Mouse (Mus musculus): ENCODE data around the gene Rph3a. TPM values are rescaled to one million over a fixed set of nuclear protein-coding genes. Genes with fewer than 3 reads are reported as not detected.

Rph3a gene
- total and polyA plus RNA-seq, 3 experiments, result not detected

DNA sequence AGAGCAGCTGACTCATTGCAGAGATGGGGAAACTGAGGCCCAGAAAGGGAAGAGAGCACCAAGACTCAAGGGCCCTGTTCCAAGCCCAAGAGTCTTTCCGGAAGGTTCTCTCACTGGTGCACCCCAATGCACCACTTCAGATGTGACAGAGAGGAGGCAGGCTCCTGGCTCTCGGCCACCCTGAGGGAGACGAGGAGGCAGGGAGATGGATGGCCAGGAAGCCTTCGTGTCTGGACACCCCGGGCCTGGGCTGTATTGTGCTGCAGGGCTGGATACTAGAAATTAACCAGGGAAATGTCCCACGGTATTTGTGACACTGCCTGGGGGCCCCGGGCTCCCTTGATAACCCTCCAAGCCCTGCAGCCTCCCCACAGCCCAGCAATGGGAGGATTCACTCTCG lies 2.8 kb downstream of the Rph3a start:
- Histone ChIP-seq H3K9ac (ENCODE audit: insufficient read depth, low read depth) (no peak overlapping the region), H3K27ac (ENCODE audit: insufficient read depth, low read depth) (no peak overlapping the region), H3K4me2 (ENCODE audit: insufficient read depth, low read depth, poor library complexity, severe bottlenecking) (no peak overlapping the region), H3K4me3 (replicated peaks in 1 of 3; ENCODE audit: low read depth in 2 of 3, low read length in 2 of 3, poor library complexity in 1 of 3) (no peak overlapping the region), H3K9me3 (replicated peaks; ENCODE audit: low read length) (peaks cover 4% of the 10 kb centered on the region), H3K79me2 (replicated peaks; ENCODE audit: control insufficient read depth, extremely low read depth, insufficient read depth, poor library complexity, severe bottlenecking) (no peaks in the 10 kb centered on the region), H3K27me3 (replicated peaks) (peaks cover 75% of the 10 kb centered on the region), H3K4me1 (ENCODE audit: control insufficient read depth in 1 of 2, insufficient read depth in 2 of 2) (peaks cover 15 to 47% of the 10 kb centered on the region in 2 experiments), H3K36me3 (replicated peaks in 1 of 2; ENCODE audit: control insufficient read depth in 1 of 2, insufficient read depth in 1 of 2, low read length in 1 of 2) (no peaks in the 10 kb centered on the region)
- in situ Hi-C loops (cut with MboI; ENCODE audit: low pct_ligation_motif_present, low pct_unique_long_range_greater_than_20kb, low sequenced_read_pairs) (no loop called here), dilution Hi-C loops (cut with MboI; ENCODE audit: extremely low pct_ligation_motif_present, extremely low pct_unique_long_range_greater_than_20kb, low sequenced_read_pairs) (no loop called here)
- TF ChIP-seq EP300 (IDR thresholded peaks at IDR 0.05; ENCODE audit: low read length), result no peak
- no peak for TF ChIP-seq TBP (conservative IDR thresholded peaks at IDR 0.05; ENCODE audit: low read depth, low read length)
- no peak for TF ChIP-seq MAZ (IDR thresholded peaks at IDR 0.05; ENCODE audit: low read depth, low read length)
- TF ChIP-seq CHD1 (IDR thresholded peaks at IDR 0.05; ENCODE audit: low read depth, low read length), result no peak
- no peak for TF ChIP-seq JUN (IDR thresholded peaks at IDR 0.05; ENCODE audit: insufficient read depth, low read depth, low read length)
- TF ChIP-seq ZNF384 (IDR thresholded peaks at IDR 0.05; ENCODE audit: low read depth, low read length), result no peak
- TF ChIP-seq NRF1 (IDR thresholded peaks at IDR 0.05; ENCODE audit: low read depth, low read length), result no peak
- TF ChIP-seq MAFK (IDR thresholded peaks at IDR 0.05; ENCODE audit: insufficient replicate concordance, low read length), result no peak
- no peak for TF ChIP-seq MYC (IDR thresholded peaks at IDR 0.05; ENCODE audit: low read depth, low read length)
- no peak for TF ChIP-seq KAT2A (IDR thresholded peaks at IDR 0.05; ENCODE audit: insufficient replicate concordance, low read length)
- no peak for TF ChIP-seq MAX (IDR thresholded peaks at IDR 0.05; ENCODE audit: low read length)
- no peak for TF ChIP-seq ELF1 (IDR thresholded peaks at IDR 0.05; ENCODE audit: low read depth, low read length)
- no peak for TF ChIP-seq POLR2A (IDR thresholded peaks at IDR 0.05; ENCODE audit: low read depth, low read length)
- no peak for TF ChIP-seq CHD2 (IDR thresholded peaks at IDR 0.05; ENCODE audit: low read length)
- TF ChIP-seq CTCF (conservative IDR thresholded peaks at IDR 0.05 in 1 of 2, IDR thresholded peaks at IDR 0.05 in 1 of 2; ENCODE audit: low read depth in 2 of 2, low read length in 2 of 2), result no peak
- no peak for TF ChIP-seq ZC3H11A (IDR thresholded peaks at IDR 0.05; ENCODE audit: low read depth, low read length)
- no peak for TF ChIP-seq USF2 (conservative IDR thresholded peaks at IDR 0.05; ENCODE audit: low read depth, low read length)
- no peak for TF ChIP-seq E2F4 (IDR thresholded peaks at IDR 0.05; ENCODE audit: insufficient replicate concordance, low read depth, low read length)
- DNase-seq (ENCODE audit: extremely low read depth), result no peak

DNA sequence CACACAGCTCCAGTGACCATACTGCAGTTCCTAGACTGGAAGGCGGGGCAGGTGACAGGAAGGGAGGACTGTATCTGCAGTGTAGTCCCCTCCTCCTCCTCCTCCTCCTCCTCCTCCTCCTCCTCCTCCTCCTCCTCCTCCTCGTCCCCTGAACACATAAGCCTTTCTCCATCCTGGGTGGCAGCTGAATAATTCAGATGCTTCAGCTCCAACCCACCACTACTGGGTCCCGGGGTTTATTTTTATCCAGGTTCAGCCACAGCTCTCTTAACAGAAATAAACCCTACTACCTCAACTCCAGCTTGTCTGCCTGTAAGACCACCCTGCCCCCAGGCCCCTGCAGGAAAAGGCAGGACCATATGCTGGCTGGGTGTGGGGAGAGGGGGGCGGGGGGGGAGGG lies 3.7 kb downstream of the Rph3a start:
- H3K4me1 ChIP-seq (ENCODE audit: control insufficient read depth in 1 of 2, insufficient read depth in 2 of 2), result peaks cover 13 to 37% of the 10 kb centered on the region in 2 experiments
- in situ Hi-C loops (cut with MboI; ENCODE audit: low pct_ligation_motif_present, low pct_unique_long_range_greater_than_20kb, low sequenced_read_pairs), result no loop called here

More for the DNA sequence above, 3.7 kb downstream of the Rph3a start:
- no peaks in the 10 kb centered on the region for H3K79me2 ChIP-seq (replicated peaks; ENCODE audit: control insufficient read depth, extremely low read depth, insufficient read depth, poor library complexity, severe bottlenecking)
- no peak for DNase-seq (ENCODE audit: extremely low read depth)
- H3K27me3 ChIP-seq (replicated peaks), result peaks cover 76% of the 10 kb centered on the region
- no peak for TF ChIP-seq SIN3A (IDR thresholded peaks at IDR 0.05; ENCODE audit: low read length)
- TF ChIP-seq MXI1 (IDR thresholded peaks at IDR 0.05; ENCODE audit: low read depth, low read length), result no peak
- no peak for TF ChIP-seq GABPA (IDR thresholded peaks at IDR 0.05; ENCODE audit: insufficient replicate concordance, low read depth, low read length)
- no peak for TF ChIP-seq CHD1 (IDR thresholded peaks at IDR 0.05; ENCODE audit: low read depth, low read length)
- TF ChIP-seq KAT2A (IDR thresholded peaks at IDR 0.05; ENCODE audit: insufficient replicate concordance, low read length), result no peak
- no peak for TF ChIP-seq TCF12 (IDR thresholded peaks at IDR 0.05; ENCODE audit: low read depth, low read length)
- TF ChIP-seq MYC (IDR thresholded peaks at IDR 0.05; ENCODE audit: low read depth, low read length), result no peak
- H3K9ac ChIP-seq (ENCODE audit: insufficient read depth, low read depth), result no peak overlapping the region
- no peak overlapping the region for H3K4me2 ChIP-seq (ENCODE audit: insufficient read depth, low read depth, poor library complexity, severe bottlenecking)
- dilution Hi-C loops (cut with MboI; ENCODE audit: extremely low pct_ligation_motif_present, extremely low pct_unique_long_range_greater_than_20kb, low sequenced_read_pairs), result no loop called here
- H3K36me3 ChIP-seq (replicated peaks in 1 of 2; ENCODE audit: control insufficient read depth in 1 of 2, insufficient read depth in 1 of 2, low read length in 1 of 2), result no peaks in the 10 kb centered on the region
- H3K9me3 ChIP-seq (replicated peaks; ENCODE audit: low read length), result no peaks in the 10 kb centered on the region
- H3K27ac ChIP-seq (ENCODE audit: insufficient read depth, low read depth), result no peak overlapping the region
- no peak overlapping the region for H3K4me3 ChIP-seq (replicated peaks in 1 of 3; ENCODE audit: low read depth in 2 of 3, low read length in 2 of 3, poor library complexity in 1 of 3)

All from CH12.LX (cell line).